Mouse (Mus musculus): ENCODE results near the gene Prr5. TPM values are rescaled to one million over a fixed set of nuclear protein-coding genes. Genes with fewer than 3 reads are reported as not detected.

Prr5 gene
- total RNA-seq, 2 experiments from 2014 or later: 10.6 to 17.3 TPM

DNA sequence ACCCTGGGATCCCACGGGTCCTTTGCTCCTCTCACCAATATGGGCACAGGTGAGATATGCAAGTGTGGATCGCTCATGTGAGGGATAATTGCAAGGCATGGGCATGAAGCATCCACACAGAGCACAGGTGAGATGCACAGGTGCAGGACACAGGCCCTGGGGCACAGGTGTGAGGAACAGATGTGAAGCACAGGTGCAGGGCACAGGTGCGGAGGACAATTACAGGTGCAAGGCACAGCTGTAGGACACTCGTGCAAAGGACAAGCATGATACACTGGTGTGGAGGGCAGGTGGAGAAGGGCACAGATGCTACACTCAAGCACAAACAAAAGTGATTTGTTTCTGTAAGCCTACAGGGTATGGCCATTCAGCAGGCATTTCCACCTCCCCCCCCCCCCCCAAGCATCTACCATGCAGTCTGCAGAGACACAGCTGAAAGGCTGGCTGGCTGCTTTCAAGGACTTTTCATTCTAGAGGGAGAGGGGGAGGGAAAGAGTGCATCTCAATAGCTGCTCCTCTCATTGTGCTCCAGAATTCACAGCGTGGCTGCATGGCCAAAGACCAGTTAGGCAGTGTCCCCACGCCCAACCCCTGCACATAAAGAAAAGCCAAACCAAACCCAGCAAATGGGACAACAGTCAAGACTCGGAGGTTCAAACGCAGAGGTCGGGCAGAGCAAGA is 11.9 kb upstream of the Prr5 start:
- DNase-seq: no peak

DNA sequence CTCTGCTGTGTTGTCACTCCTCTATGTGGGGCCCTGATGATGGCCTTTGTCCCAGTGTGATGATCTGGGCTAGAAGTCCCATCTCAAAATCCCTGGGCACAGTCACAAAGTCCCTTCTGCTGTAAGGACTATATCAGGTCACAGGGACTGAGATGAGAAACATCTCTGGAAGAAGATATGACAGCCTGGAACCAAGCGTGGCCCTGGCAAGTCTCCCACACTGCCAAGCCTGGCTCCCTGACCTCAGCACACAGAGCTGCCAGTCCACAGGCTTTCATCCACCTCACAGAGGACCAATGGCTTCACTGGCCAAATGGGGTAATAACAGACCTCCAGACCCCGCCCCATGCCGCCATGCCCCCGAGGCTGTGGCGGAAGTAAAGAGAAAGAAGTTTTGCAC is 10.8 kb upstream of the Prr5 start:
- no peak for DNase-seq

- no peak for DNase-seq
These were observed 9.6 kb upstream of the Prr5 start for GRCm38 (mm10) chr15:84659856-84660255.

- no peak for DNase-seq
These were observed 8.1 kb upstream of the Prr5 start for GRCm38 (mm10) chr15:84661274-84661673.

- DNase-seq: peak; percentile 53 to 68
These were observed 6.3 kb upstream of the Prr5 start for GRCm38 (mm10) chr15:84662952-84663684.

DNA sequence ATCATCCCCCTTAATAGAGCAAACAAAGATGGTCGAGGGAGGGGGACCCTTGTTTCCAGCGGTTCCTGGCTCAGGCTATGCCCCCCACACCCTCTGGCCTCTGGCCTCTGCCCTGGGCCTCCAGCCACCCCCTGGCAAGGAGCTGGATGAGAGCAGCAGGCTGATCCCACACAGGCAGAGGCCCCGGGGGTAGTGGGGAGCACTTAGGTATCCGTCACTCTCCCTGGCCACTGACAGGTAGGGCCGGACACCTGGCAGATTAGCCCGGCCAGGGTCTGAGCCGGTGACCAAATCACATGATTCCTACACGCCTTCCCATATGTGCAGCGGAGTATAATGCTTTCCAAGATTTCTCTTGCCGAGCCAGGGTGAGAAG is 5.7 kb upstream of the Prr5 start:
- DNase-seq: no peak

- DNase-seq: peak in 1 of 2 experiments; percentile 36
These were observed 4.6 kb upstream of the Prr5 start for GRCm38 (mm10) chr15:84664542-84665460.

DNA sequence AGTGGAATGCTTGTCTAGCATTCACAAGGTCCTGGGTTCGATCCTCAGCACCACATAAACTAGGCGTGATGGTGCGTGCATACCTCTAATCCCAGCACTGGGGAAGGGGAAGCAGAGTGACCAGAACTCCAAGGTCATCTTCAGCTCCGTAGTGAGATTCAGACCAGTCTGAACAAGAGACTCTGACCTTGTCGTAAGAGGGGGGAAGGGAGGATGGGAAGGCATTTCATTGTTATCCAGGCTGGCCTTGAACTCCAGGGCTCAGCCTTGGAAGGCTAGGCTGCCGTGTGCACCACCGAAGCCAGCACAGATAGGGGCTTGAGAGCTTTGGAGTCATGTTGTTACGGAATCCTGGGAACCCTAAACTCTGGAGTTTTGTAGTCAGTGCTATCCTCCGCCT is 3.8 kb upstream of the Prr5 start:
- no peak for DNase-seq

- no peak for DNase-seq
These were observed 3.4 kb upstream of the Prr5 start for GRCm38 (mm10) chr15:84666065-84666464.

DNA sequence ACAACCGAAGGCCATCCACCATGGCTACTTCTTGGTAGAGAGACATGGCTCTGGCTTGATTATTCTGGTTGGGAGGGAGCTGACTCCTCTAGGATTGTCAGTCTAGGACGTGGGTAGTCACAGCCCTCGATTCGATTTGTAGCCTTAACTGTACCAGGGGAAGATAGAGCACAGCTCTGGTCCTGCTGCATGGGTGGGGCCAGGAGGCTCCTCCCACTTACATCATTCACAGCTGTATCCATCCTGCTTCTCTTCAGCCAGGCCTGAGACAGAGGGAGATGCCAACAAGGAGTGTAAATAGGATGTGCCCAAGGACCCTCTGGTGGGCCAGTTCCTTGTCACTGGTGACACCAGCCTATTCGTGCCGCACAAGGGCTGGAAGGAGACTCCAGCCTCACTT is 1.8 kb upstream of the Prr5 start:
- no peak for DNase-seq

DNA sequence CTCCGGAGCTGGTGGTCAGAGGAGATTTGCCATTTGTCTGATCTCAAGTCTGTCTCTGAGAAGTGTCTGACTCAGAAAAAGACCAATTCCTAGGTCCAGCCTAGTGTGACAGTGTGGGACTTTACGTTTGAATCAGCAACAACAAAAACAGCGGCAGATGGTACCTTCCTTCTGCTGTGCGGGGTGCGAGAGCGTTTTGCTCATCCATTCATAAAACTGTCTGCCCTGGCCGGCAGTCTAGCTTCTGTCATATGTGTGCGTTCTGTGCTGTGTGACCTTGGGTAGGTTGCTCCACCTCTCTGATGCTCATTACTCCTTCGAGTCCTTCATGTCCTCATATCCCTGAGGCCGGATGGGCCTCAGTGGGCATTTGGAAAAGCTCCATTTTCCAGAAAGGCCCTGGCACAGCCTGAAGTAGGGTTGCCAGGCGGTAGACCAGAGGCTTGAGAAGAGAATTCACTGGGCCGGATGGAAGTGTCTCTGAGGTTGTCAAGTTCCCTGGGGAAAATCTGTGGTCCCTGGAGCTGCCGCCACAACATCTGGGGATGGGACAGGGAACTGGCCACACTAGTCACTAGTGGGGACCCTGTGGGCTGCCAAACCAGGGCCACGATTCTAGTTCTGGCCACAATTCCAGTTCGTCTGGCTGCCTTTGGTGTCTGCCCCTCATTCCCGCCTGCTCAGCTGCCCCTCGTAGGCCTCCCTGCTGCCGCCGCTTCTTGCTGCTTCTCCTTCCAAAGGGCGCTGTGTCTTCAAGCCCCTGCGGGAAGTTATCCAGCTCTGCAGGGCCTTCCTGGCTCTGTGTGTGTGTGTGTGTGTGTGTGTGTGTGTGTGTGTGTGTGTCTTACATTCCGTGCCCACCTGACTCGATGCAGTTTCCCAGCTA is 594 bp downstream of the Prr5 start:
- DNase-seq: peak; percentile 46 to 49

GRCm38 (mm10) chr15:84670657-84671055 is 1.2 kb downstream of the Prr5 start:
- DNase-seq: no peak

DNA sequence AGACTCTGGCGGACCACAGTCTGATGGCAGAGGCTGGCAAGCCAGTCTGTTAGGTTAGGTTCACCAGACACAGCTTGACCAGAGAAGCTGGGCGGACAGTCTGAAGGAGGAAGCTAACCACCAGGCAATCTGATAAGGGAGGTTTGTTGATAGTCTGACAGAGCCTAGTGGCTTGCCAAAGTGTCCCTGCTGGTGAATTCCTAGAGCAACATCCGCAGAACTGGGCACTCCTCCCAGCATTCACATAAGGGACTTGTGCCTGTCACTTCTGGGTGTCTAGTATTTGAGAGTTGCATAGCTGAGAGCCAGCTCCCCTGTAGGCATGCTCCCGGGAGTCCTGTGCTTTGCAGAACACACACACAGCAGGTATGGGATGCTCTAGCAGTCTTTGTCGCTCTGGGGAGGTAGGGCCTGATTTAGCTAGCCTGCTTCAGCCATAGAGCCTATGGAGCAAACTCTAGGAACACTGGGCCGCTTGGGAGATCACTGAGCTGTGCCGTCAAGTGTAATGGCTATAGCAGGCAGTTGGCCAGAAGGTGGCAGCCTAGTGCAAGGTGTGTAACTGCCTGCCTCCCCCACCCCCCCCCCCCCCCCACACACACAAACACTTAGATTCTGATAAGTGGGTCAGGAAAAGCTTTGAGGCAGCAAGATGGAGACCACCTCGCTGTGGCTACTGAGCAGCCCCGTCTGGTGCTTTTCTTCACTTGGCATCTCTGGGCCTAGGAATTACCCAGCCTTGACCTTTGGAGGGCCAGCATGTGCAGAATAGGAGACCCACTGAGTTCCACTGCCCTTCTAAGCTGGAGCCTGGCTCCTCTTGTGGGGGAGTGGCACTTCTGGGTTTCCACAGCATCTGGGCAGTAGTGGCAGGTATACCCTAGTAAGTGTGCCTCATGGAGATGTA is 2.2 kb downstream of the Prr5 start:
- DNase-seq: no peak

DNA sequence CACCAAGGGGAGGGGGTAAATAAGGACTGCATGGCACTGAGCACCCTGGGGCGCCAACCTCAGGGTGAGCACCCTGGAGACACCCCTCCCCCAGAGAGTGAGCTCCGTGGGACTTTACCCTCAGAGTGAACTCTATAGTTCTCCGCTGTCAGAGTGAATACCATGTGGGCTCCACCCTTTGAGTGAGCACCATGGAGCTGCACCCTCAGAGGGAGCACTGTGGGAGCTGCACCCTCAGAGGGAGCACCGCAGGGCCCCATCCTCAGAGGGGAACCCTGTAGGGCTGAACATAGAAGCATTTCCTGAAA is 2.8 kb downstream of the Prr5 start:
- DNase-seq: no peak

DNA sequence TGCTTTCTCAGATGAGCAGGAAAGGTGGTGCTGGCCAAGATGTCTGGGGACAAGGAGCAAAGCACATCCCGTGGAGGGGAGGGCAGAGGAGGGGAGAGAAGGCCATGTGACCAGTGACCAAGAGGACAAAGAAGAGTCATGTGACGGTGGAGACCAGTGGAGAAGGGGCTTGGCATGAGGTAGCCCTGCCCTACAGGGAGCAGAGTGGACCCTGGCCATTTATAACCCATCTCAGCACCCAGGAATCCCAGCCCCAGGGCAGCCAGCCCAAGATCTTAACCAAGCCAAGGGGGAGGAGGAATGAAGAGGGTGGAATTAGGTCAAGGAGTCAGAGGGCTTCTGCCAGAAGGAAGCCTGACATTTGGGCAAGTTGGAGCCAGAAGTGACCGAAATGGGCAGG is 3.2 kb downstream of the Prr5 start:
- DNase-seq: no peak

GRCm38 (mm10) chr15:84674329-84675067 is 5.1 kb downstream of the Prr5 start:
- DNase-seq: no peak

DNA sequence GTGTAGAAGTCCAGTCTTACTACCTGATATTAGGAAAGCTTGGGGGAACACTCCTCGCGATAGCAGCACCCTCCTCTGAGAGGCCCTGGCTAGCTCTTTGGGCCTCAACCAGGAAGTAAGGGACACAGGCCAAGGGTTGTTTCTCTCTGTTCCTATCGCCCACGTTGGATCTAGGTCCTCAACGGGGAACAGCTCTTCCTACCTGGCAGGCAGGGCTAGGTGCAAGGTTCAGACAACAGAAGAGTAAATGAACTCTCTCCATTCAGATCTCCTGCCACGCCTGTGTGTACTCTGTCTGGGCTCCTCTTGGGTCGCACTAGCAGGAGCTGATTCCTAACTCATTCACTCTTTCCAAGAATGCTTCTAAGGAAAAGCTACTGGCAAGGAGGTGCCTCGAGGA is 5.9 kb downstream of the Prr5 start:
- no peak for DNase-seq

- no peak for DNase-seq
These were observed 8.5 kb downstream of the Prr5 start for GRCm38 (mm10) chr15:84677943-84678342.

- no peak for DNase-seq
These were observed 9.7 kb downstream of the Prr5 start for GRCm38 (mm10) chr15:84679090-84679489.

- DNase-seq: no peak
These were observed 10.4 kb downstream of the Prr5 start for GRCm38 (mm10) chr15:84679794-84680193.

Data from layer of hippocampus, postnatal 36 days (tissue).